Mouse (Mus musculus): ENCODE results near the gene Fgb. TPM values are rescaled to one million over a fixed set of nuclear protein-coding genes. Genes with fewer than 3 reads are reported as not detected.

The Fgb gene
- polyA plus RNA-seq, 1 experiment from 2014 or later = not detected

DNA sequence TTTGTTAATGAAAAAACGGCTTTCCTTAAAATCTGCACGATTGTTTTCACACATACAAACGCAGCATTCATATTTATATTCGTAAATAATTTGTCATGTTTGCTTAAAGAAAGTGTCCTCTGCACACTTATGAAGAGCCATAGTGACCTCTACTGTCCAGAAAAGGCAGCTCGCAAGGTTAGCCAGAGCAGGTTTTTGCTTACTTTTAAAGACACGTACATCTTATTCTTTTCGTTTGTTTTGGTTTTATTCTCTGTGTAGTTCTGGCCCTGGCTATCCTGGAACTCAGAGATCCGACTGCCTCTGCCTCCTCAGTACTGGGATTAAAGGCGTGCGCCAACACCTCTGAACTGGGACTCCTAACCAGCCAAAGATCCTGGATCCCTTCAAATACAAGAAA, 4.1 kb upstream of the Fgb start:
- Histone ChIP-seq H3K27me3 (no peaks in the 10 kb centered on the region), H3K4me1 (replicated peaks) (peaks cover 14% of the 10 kb centered on the region), H3K36me3 (peaks cover 16% of the 10 kb centered on the region), H3K4me3 (no peak overlapping the region), H3K4me2 (no peak overlapping the region), H3K9ac (no peak overlapping the region), H3K9me3 (no peaks in the 10 kb centered on the region), H3K27ac (no peak overlapping the region)
- 37% methylated on average over 10 of the region's 10 CpGs for WGBS
- no peak for ATAC-seq (ENCODE audit: low FRiP score)

DNA sequence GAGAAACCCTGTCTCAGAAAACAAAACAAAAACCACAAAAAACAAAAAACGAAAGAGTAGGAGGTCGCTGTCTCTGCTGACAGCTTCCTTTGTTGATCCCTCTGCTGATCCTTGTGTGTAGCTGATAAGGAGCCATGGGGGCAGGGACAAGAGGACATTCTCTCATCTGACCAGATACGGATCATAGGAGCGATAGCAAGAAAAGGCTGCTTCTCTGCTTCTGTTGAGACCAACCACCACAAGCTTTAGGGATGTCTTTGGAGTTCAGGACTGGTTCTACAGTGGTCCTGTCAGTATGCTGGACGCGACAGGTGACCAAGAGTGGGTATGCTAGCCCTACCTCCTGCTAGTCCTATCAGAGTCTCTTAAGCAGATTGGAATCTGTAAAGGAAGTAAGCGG, 3.5 kb upstream of the Fgb start:
- no peak overlapping the region for H3K9ac ChIP-seq
- 92% methylated on average over 7 of the region's 7 CpGs for WGBS
- H3K4me3 ChIP-seq = no peak overlapping the region
- H3K4me1 ChIP-seq (replicated peaks) = peaks cover 14% of the 10 kb centered on the region
- no peaks in the 10 kb centered on the region for H3K9me3 ChIP-seq
- peaks cover 10% of the 10 kb centered on the region for H3K36me3 ChIP-seq
- no peaks in the 10 kb centered on the region for H3K27me3 ChIP-seq
- no peak overlapping the region for H3K27ac ChIP-seq
- no peak overlapping the region for H3K4me2 ChIP-seq
- no peak for ATAC-seq (ENCODE audit: low FRiP score)

DNA sequence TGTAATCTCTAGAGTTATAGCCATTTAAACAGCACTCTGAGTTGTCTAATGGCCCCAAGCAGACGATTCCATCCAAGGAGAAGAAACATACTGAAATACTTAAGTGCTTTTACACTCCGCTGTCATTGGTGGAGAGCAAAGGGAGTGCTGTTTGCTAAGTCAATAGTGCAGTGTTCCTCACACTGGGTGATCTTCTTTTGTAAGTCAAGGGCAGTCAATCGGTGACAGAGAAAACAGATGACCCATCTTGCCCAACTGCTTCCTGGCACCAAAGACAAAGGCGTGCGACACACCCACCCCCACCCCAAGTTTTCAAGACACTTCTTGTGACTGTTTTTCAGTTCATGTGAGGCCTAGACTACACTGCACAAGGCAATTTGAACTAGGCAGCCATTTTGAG, 2.4 kb upstream of the Fgb start:
- no peak overlapping the region for H3K9ac ChIP-seq
- H3K9me3 ChIP-seq = no peaks in the 10 kb centered on the region
- H3K4me3 ChIP-seq = no peak overlapping the region
- H3K27me3 ChIP-seq = no peaks in the 10 kb centered on the region
- H3K4me2 ChIP-seq = no peak overlapping the region
- peaks cover 1% of the 10 kb centered on the region for H3K36me3 ChIP-seq
- ATAC-seq (ENCODE audit: low FRiP score) = no peak
- 84% methylated on average over 5 of the region's 5 CpGs for WGBS
- peaks cover 13% of the 10 kb centered on the region for H3K4me1 ChIP-seq (replicated peaks)
- no peak overlapping the region for H3K27ac ChIP-seq

DNA sequence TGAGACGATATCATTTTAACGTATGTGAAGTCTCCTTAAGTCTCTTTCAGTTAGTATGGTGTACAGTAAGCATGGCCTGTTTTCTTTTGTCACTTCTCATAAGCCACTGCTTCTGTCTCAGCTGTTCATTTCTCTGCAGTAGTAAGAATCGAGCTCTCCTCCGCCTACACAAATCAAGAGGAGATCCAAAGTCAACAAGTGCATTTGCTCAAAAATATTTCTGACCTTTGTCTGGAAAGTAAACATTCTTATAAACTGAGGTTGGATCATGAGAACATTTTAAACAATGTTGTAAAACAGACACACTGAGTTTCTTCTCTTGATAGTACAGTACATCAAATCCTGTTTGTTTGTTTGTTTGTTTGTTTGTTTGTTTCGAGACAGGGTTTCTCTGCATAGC, 998 bp upstream of the Fgb start:
- Histone ChIP-seq H3K9me3 (no peaks in the 10 kb centered on the region), H3K4me3 (no peak overlapping the region), H3K4me1 (replicated peaks) (no peaks in the 10 kb centered on the region), H3K27me3 (no peaks in the 10 kb centered on the region), H3K27ac (no peak overlapping the region), H3K9ac (no peak overlapping the region), H3K36me3 (no peaks in the 10 kb centered on the region), H3K4me2 (no peak overlapping the region)
- 78% methylated on average over 5 of the region's 5 CpGs for WGBS
- ATAC-seq (ENCODE audit: low FRiP score) = no peak

DNA sequence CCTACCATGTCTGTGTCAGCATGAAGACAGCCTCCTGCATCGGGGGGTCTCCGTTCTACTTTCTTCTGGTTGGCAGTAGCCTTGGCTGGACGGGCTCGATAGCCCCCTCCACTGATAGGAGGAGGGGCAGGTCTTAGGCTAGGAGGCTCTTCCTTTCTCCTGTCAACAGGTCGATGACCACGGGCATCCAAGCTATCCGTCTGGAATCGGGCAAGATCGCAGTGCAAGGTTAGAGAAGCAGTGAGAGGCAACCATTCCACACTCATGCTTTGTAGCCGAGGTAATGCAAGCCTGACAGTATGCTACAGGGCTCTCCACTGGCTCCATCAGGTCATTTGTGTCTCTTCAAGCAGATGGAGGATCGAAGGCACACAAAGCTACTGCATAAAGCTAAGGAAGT, 3.0 kb downstream of the Fgb start:
- 85% methylated on average over 11 of the region's 11 CpGs for WGBS

DNA sequence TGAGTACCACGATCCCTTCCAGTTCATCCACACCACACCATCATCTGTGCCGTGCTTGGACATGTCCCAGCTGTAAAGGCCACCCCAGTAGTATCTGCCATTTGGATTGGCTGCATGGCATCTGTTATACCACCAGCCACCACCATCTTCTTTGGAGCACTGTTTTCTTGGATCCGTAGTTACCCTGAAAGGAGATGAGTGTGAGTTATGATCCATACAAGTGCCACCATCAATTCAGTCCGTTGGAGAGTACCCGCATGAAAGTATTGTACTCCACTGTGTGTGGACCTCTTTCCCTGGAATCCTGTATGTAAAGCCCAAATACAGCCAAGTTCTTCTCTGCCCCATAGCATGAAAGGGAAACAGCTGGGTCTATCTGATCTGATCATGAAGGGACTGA, 7.2 kb downstream of the Fgb start:
- no peak for ATAC-seq (ENCODE audit: low FRiP score)
- 93% methylated on average over 5 of the region's 5 CpGs for WGBS
- Histone ChIP-seq H3K4me3 (no peak overlapping the region), H3K4me1 (replicated peaks) (no peaks in the 10 kb centered on the region), H3K9ac (no peak overlapping the region), H3K27ac (no peak overlapping the region), H3K9me3 (no peaks in the 10 kb centered on the region), H3K4me2 (no peak overlapping the region), H3K27me3 (no peaks in the 10 kb centered on the region), H3K36me3 (no peaks in the 10 kb centered on the region)

More for the DNA sequence above, 3.0 kb downstream of the Fgb start:
- no peak for ATAC-seq (ENCODE audit: low FRiP score)
- no peak overlapping the region for H3K27ac ChIP-seq
- no peaks in the 10 kb centered on the region for H3K9me3 ChIP-seq
- H3K4me3 ChIP-seq = no peak overlapping the region
- H3K4me1 ChIP-seq (replicated peaks) = no peaks in the 10 kb centered on the region
- no peaks in the 10 kb centered on the region for H3K27me3 ChIP-seq
- H3K4me2 ChIP-seq = no peak overlapping the region
- no peak overlapping the region for H3K9ac ChIP-seq
- H3K36me3 ChIP-seq = no peaks in the 10 kb centered on the region

DNA sequence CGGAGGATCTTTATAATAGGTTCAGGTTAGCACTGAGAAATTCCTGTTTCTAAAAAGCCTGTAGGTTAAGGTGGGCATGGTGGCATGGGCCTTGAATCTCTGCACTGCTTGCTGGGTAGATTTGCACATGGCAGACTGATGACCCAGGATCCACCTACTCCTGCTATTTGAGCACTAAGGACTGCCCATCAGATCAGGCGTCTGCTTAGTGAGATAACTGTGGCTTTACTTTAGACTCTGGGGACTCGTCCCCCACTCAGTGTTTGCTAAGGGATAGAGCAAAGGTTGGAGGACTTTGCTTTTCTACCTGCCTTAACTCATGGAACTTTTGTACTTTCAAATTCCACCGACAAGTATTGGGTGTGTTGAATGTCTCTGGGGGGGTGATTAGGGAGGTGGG, 10.0 kb downstream of the Fgb start:
- 84% methylated on average over 4 of the region's 4 CpGs for WGBS
- no peaks in the 10 kb centered on the region for H3K36me3 ChIP-seq
- no peak overlapping the region for H3K4me3 ChIP-seq
- no peak overlapping the region for H3K4me2 ChIP-seq
- H3K27ac ChIP-seq = no peak overlapping the region
- no peaks in the 10 kb centered on the region for H3K4me1 ChIP-seq (replicated peaks)
- ATAC-seq (ENCODE audit: low FRiP score) = no peak
- no peaks in the 10 kb centered on the region for H3K9me3 ChIP-seq
- H3K27me3 ChIP-seq = no peaks in the 10 kb centered on the region
- H3K9ac ChIP-seq = no peak overlapping the region

DNA sequence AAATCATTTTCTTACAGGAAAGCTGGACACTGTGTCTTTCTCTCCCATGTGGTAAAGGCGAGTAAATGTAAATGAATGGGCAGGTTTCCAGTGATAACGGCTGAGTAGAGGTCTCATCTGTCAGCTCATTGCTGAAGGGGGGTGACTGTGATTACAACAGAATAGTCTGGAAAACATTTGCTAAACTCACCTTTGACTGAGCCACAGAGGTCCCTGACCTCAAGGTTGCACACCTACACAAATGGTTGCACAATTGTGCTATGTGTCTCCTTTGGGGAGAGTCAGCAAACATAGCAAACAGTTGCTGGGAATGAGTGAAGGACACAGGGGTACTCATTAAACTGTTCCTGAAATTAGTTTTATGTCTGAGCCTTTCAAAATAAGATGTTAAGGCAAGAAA, 10.8 kb downstream of the Fgb start:
- 87% methylated on average over 2 of the region's 2 CpGs for WGBS
- H3K27me3 ChIP-seq = no peaks in the 10 kb centered on the region
- no peak overlapping the region for H3K4me3 ChIP-seq
- H3K4me2 ChIP-seq = no peak overlapping the region
- H3K9ac ChIP-seq = no peak overlapping the region
- no peaks in the 10 kb centered on the region for H3K4me1 ChIP-seq (replicated peaks)
- H3K36me3 ChIP-seq = no peaks in the 10 kb centered on the region
- no peaks in the 10 kb centered on the region for H3K9me3 ChIP-seq
- no peak overlapping the region for H3K27ac ChIP-seq
- no peak for ATAC-seq (ENCODE audit: low FRiP score)

DNA sequence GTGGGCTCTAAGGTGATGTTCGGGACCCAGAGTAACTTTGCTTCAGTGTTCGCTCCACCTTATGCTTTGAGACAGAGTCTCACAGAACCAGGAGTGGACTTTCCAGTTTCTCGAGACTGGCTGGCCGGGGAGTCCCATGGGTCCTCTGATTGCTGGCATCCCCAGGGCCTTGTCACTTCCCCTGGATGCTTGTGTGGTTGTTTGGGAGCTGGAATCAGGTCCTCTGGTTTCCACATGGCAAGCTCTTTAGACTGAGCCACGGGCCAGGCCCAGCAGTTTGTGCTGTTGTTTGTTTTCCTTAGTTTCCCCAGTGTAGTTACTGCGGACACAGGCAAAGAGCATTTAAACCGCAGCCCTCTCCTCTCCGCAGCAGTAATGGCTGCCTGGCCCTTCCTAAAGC, 15.9 kb downstream of the Fgb start:
- ATAC-seq (ENCODE audit: low FRiP score) = no peak
- H3K4me2 ChIP-seq = no peak overlapping the region
- no peaks in the 10 kb centered on the region for H3K9me3 ChIP-seq
- peaks cover 6% of the 10 kb centered on the region; the same call in 1 of the 2 replicates for H3K4me1 ChIP-seq (replicated peaks)
- no peaks in the 10 kb centered on the region for H3K27me3 ChIP-seq
- no peaks in the 10 kb centered on the region for H3K36me3 ChIP-seq
- H3K27ac ChIP-seq = no peak overlapping the region
- no peak overlapping the region for H3K4me3 ChIP-seq
- WGBS = 90% methylated on average over 8 of the region's 8 CpGs
- no peak overlapping the region for H3K9ac ChIP-seq

DNA sequence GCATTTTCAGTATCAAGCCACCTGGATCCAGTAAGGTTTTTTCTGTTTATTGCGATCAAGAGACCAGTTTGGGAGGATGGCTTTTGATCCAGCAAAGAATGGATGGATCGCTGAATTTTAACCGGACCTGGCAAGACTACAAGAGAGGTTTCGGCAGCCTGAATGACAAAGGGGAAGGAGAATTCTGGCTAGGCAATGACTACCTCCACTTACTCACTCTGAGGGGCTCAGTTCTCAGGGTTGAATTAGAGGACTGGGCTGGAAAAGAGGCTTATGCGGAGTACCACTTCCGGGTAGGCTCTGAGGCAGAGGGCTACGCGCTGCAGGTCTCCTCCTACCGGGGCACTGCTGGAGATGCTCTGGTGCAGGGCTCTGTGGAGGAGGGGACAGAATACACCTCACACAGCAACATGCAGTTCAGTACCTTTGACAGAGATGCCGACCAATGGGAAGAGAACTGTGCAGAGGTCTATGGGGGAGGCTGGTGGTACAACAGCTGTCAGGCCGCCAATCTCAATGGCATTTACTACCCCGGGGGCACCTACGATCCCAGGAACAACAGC, 16.8 kb downstream of the Fgb start:
- H3K4me3 ChIP-seq = peak overlapping the region; percentile 11

DNA sequence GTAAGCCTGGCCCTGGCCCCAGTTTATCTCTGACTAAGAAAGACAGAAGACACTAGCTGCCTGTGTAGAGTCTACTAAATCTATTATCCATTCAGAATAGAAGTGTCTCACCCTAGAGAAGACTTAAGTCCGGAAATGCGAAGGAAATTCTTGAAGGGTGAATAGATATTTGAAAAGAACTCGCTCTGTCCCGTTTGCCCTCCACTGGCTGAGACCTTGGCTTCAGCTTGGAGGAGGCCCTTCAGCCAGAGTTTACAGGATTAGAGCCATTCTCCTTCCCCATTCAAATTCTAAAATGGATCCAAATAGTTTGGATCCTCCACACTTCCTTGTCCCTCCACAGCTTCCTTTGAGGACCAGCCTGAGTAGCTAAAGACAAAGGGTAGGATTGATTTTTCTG, 19.3 kb downstream of the Fgb start:
- Histone ChIP-seq H3K27me3 (no peaks in the 10 kb centered on the region), H3K27ac (no peak overlapping the region), H3K9me3 (no peaks in the 10 kb centered on the region), H3K9ac (no peak overlapping the region), H3K4me2 (no peak overlapping the region), H3K36me3 (no peaks in the 10 kb centered on the region), H3K4me3 (no peak overlapping the region), H3K4me1 (replicated peaks) (peaks cover 6% of the 10 kb centered on the region; the same call in 1 of the 2 replicates)
- no peak for ATAC-seq (ENCODE audit: low FRiP score)
- WGBS = 86% methylated on average over 4 of the region's 4 CpGs

More for the DNA sequence above, 16.8 kb downstream of the Fgb start:
- H3K9ac ChIP-seq = no peak overlapping the region
- 45% methylated on average over 13 of the region's 13 CpGs for WGBS
- H3K36me3 ChIP-seq = no peaks in the 10 kb centered on the region
- no peaks in the 10 kb centered on the region for H3K27me3 ChIP-seq
- H3K4me1 ChIP-seq (replicated peaks) = peaks cover 6% of the 10 kb centered on the region; the same call in 1 of the 2 replicates
- peak overlapping the region; percentile 29 for H3K4me2 ChIP-seq
- no peaks in the 10 kb centered on the region for H3K9me3 ChIP-seq
- 0 out of 2 replicates have a peak, but pooled peaks have one; percentile 28 for ATAC-seq (ENCODE audit: low FRiP score)
- H3K27ac ChIP-seq = no peak overlapping the region

DNA sequence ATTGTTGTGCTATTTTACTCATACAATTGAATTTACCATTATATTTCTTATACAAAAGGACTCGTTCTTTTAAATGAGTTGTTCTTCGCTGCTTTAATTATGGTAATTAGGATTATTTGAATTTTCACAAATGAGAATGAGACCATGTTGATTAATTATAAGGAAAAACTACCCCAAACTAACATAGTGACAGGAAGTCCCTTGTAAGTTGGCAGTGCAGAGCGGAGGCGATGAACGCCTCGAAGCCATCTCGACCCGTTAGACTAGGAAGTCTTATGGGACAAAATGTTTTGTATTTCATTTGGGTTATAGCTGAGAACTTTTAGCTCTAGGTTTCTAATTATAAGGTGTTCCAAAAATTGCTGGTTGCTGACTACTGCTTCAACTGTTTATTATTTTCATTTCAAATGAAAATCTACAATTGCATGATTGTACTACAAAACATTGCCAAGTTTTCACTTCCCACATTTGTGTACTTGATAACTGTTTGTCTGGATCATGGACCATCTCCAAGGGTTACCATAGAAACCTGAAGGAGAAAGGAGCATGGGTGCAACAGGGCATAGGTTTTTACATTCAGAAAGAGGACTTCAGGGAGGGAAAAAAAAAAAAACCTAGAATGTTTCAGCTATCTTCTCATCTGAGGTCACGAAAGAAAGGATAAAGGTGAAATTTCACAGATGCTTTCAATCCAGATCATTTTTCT, 22.0 kb downstream of the Fgb start:
- no peaks in the 10 kb centered on the region for H3K27me3 ChIP-seq
- H3K4me1 ChIP-seq (replicated peaks) = 0 out of 2 replicates have a peak, but pooled peaks cover under 1% of the 10 kb centered on the region
- WGBS = 87% methylated on average over 9 of the region's 9 CpGs
- no peak for ATAC-seq (ENCODE audit: low FRiP score)
- no peaks in the 10 kb centered on the region for H3K36me3 ChIP-seq
- no peak overlapping the region for H3K27ac ChIP-seq
- H3K9me3 ChIP-seq = no peaks in the 10 kb centered on the region
- H3K4me3 ChIP-seq = no peak overlapping the region
- H3K9ac ChIP-seq = no peak overlapping the region
- H3K4me2 ChIP-seq = no peak overlapping the region

Data from hindbrain, embryonic 13.5 days (tissue).